ENCODE assay signal across 9 mouse cellular contexts in genomic region chr10:69452180-69452977, GRCm38 (mm10). TPM values are rescaled to one million over a fixed set of nuclear protein-coding genes. Genes with fewer than 3 reads are reported as not detected.
DNase-seq lines count a peak whose midpoint lies in the region; ATAC-seq and TF ChIP-seq lines count a peak whose summit lies in the region.
"Had no signal": no experiment of that assay in that cellular context is flagged by ENCODE, and none has a peak within 500 bp of the region (broad histone marks: within the 10 kb centered on the region; RNA-seq: fewer than 3 reads in every experiment).

No protein-coding gene starts in this region.

- ATAC-seq in liver, embryonic 12.5 days, result no peak
- peak; percentile 67 for ATAC-seq in forebrain, postnatal 0 days
- ATAC-seq in intestine, embryonic 15.5 days, result no peak; the same call in 1 of the 2 replicates
- peak; percentile 32; the same call in 1 of the 2 replicates for ATAC-seq in limb, embryonic 13.5 days (ENCODE audit: low FRiP score, low read depth)
- peak; percentile 65 for ATAC-seq in neural tube, embryonic 14.5 days (ENCODE audit: low read depth)

- no peak overlapping the region for H3K4me3 ChIP-seq in liver, embryonic 12.5 days
- H3K4me3 ChIP-seq in forebrain, postnatal 0 days (ENCODE audit: low read depth, low read length), result no peak overlapping the region
- no peak overlapping the region for H3K4me3 ChIP-seq in intestine, embryonic 15.5 days (replicated peaks)
- no peak overlapping the region for H3K4me3 ChIP-seq in limb, embryonic 13.5 days
- H3K4me3 ChIP-seq in neural tube, embryonic 14.5 days (ENCODE audit: low read depth, low read length), result no peak overlapping the region
- H3K4me3 ChIP-seq: limb, embryonic 15.5 days had no signal

- H3K4me2 ChIP-seq in liver, embryonic 12.5 days, result no peak overlapping the region
- no peak overlapping the region for H3K4me2 ChIP-seq in forebrain, postnatal 0 days (ENCODE audit: low read depth)
- no peak overlapping the region for H3K4me2 ChIP-seq in intestine, embryonic 15.5 days (replicated peaks)
- H3K4me2 ChIP-seq in limb, embryonic 13.5 days (replicated peaks), result no peak overlapping the region
- H3K4me2 ChIP-seq in neural tube, embryonic 14.5 days (ENCODE audit: low read depth, low read length), result no peak overlapping the region
- H3K4me2 ChIP-seq: limb, embryonic 15.5 days had no signal

- DNase-seq in liver, result peak; percentile 14
- peak; percentile 22 for DNase-seq in cerebellum, adult 11-12 months
- peak; percentile 87 for DNase-seq in forebrain, postnatal 0 days
- no peak for DNase-seq in T-cell, adult 2 months (ENCODE audit: low spot score)

- no peak overlapping the region for H3K9ac ChIP-seq in liver, embryonic 12.5 days
- H3K9ac ChIP-seq in forebrain, postnatal 0 days, result no peak overlapping the region
- H3K9ac ChIP-seq in intestine, embryonic 15.5 days, result no peak overlapping the region
- H3K9ac ChIP-seq in limb, embryonic 13.5 days, result no peak overlapping the region
- H3K9ac ChIP-seq in neural tube, embryonic 14.5 days (replicated peaks; ENCODE audit: low read depth, low read length), result no peak overlapping the region
- H3K9ac ChIP-seq: limb, embryonic 15.5 days had no signal

- 51% methylated on average over 9 of the region's 9 CpGs for WGBS in liver, embryonic 12.5 days (ENCODE audit: insufficient replicate concordance)
- WGBS in forebrain, postnatal 0 days, result 50% methylated on average over 9 of the region's 9 CpGs
- WGBS in intestine, embryonic 15.5 days, result 41% methylated on average over 9 of the region's 9 CpGs
- WGBS in limb, embryonic 13.5 days, result 57% methylated on average over 9 of the region's 9 CpGs
- WGBS in neural tube, embryonic 14.5 days, result 52% methylated on average over 9 of the region's 9 CpGs

- no peaks in the 10 kb centered on the region for H3K9me3 ChIP-seq in liver, embryonic 12.5 days (replicated peaks)
- H3K9me3 ChIP-seq in forebrain, postnatal 0 days (ENCODE audit: low read length), result no peaks in the 10 kb centered on the region
- no peaks in the 10 kb centered on the region for H3K9me3 ChIP-seq in intestine, embryonic 15.5 days
- no peaks in the 10 kb centered on the region for H3K9me3 ChIP-seq in limb, embryonic 13.5 days
- no peaks in the 10 kb centered on the region for H3K9me3 ChIP-seq in neural tube, embryonic 14.5 days (ENCODE audit: control insufficient read depth, low read length)
- H3K9me3 ChIP-seq: limb, embryonic 15.5 days had no signal

- TF ChIP-seq CTCF in forebrain, postnatal 0 days (IDR thresholded peaks at IDR 0.05; ENCODE audit: low read depth), result peak; percentile 91

- H3K36me3 ChIP-seq in liver, embryonic 12.5 days, result no peaks in the 10 kb centered on the region
- H3K36me3 ChIP-seq in forebrain, postnatal 0 days (ENCODE audit: insufficient read depth), result no peaks in the 10 kb centered on the region
- H3K36me3 ChIP-seq in intestine, embryonic 15.5 days, result no peaks in the 10 kb centered on the region
- no peaks in the 10 kb centered on the region for H3K36me3 ChIP-seq in limb, embryonic 13.5 days
- no peaks in the 10 kb centered on the region for H3K36me3 ChIP-seq in neural tube, embryonic 14.5 days (ENCODE audit: control insufficient read depth, insufficient read depth, low read length)
- H3K36me3 ChIP-seq: limb, embryonic 15.5 days had no signal

- H3K27ac ChIP-seq in liver, embryonic 12.5 days, result no peak overlapping the region
- H3K27ac ChIP-seq in forebrain, postnatal 0 days (ENCODE audit: low read depth, low read length), result no peak overlapping the region
- 0 out of 2 replicates have a peak overlapping the region, but pooled peaks have one; percentile 0 for H3K27ac ChIP-seq in intestine, embryonic 15.5 days
- no peak overlapping the region for H3K27ac ChIP-seq in limb, embryonic 13.5 days
- no peak overlapping the region for H3K27ac ChIP-seq in neural tube, embryonic 14.5 days (ENCODE audit: low read depth, low read length)
- H3K27ac ChIP-seq: limb, embryonic 15.5 days had no signal

- H3K4me1 ChIP-seq in liver, embryonic 12.5 days, result no peaks in the 10 kb centered on the region
- no peaks in the 10 kb centered on the region for H3K4me1 ChIP-seq in forebrain, postnatal 0 days (ENCODE audit: insufficient read depth)
- H3K4me1 ChIP-seq in intestine, embryonic 15.5 days (replicated peaks), result no peaks in the 10 kb centered on the region
- H3K4me1 ChIP-seq in limb, embryonic 13.5 days, result 0 out of 2 replicates have a peak, but pooled peaks cover 2% of the 10 kb centered on the region
- no peaks in the 10 kb centered on the region for H3K4me1 ChIP-seq in neural tube, embryonic 14.5 days (ENCODE audit: control insufficient read depth, insufficient read depth, low read length)
- H3K4me1 ChIP-seq: limb, embryonic 15.5 days had no signal

- H3K27me3 ChIP-seq in liver, embryonic 12.5 days (replicated peaks), result no peaks in the 10 kb centered on the region
- no peaks in the 10 kb centered on the region for H3K27me3 ChIP-seq in forebrain, postnatal 0 days (ENCODE audit: insufficient read depth, low read length)
- no peaks in the 10 kb centered on the region for H3K27me3 ChIP-seq in intestine, embryonic 15.5 days (replicated peaks)
- no peaks in the 10 kb centered on the region for H3K27me3 ChIP-seq in limb, embryonic 13.5 days
- no peaks in the 10 kb centered on the region for H3K27me3 ChIP-seq in neural tube, embryonic 14.5 days (ENCODE audit: control insufficient read depth, insufficient read depth, low read length)
- H3K27me3 ChIP-seq: limb, embryonic 15.5 days had no signal

RNA-seq across cellular contexts. Expression of gene Ank3, which starts 53.8 kb away (rescaled TPM):
- polyA plus RNA-seq in liver, embryonic 12.5 days (2016; fragmentation: Nextera tagmentation; extraction: Ambion mirVana), result 9.2 and 10.0 TPM in 2 replicates
- 186 and 267 TPM in 2 replicates for total RNA-seq in forebrain, postnatal 0 days (2014; rRNA removed)
- polyA plus RNA-seq in forebrain, postnatal 0 days (2015; fragmentation: Nextera tagmentation; extraction: Ambion mirVana), result 33.1 and 56.7 TPM in 2 replicates
- 21.5 and 21.9 TPM in 2 replicates for polyA plus RNA-seq in intestine, embryonic 15.5 days (2015; fragmentation: Nextera tagmentation; extraction: Ambion mirVana)
- polyA plus RNA-seq in limb, embryonic 13.5 days (2015; fragmentation: Nextera tagmentation; extraction: Ambion mirVana), result 26.2 and 28.0 TPM in 2 replicates
- 183 and 198 TPM in 2 replicates for polyA plus RNA-seq in neural tube, embryonic 14.5 days (2014; fragmentation: Nextera tagmentation; extraction: Ambion mirVana)

Comparison
In these comparisons a context has a peak if more than half of its experiments do, and no peak if none do; other contexts are left out.
1. ATAC-seq: peak in forebrain, postnatal 0 days (single experiment), limb, embryonic 13.5 days (single experiment) and neural tube, embryonic 14.5 days (single experiment); none in liver, embryonic 12.5 days (single experiment) and intestine, embryonic 15.5 days (single experiment).